Mouse (Mus musculus) left cerebral cortex, adult 2 months (tissue): Measurements from ENCODE around the gene Slc37a1. TPM values are rescaled to one million over a fixed set of nuclear protein-coding genes. Genes with fewer than 3 reads are reported as not detected.
A peak's percentile ranks its signal among the peaks of the same experiment; 100 is the strongest.

Experiments
- DNase-seq, 2 experiments: peaks; one replicate each; pipeline ENCODE4 v3.0.0; 2021 to 2022; ENCODE audit warnings: low spot score in 2 of 2, mixed read lengths in 1 of 2; ENCODE audit errors: extremely low spot score in 1 of 2
- H3K27ac ChIP-seq: fragments of 200-600 bp; 2 replicates; pipeline ENCODE4 v1.8.1; 2022
- H3K4me3 ChIP-seq: fragments of 200-600 bp; 2 replicates; pipeline ENCODE4 v1.8.1; 2022
- CTCF ChIP-seq: fragments of 200-600 bp; IDR thresholded peaks from 2 replicates; pipeline ENCODE4 v1.8.1; 2022; ENCODE audit warnings: antibody characterized with exemption, mild to moderate bottlenecking, moderate library complexity
- intact Hi-C: fragments of 180-260 bp; cut with DNase I; formaldehyde crosslinking; loops from one replicate; pipeline ENCODE4 v1.15.1; 2025
- total RNA-seq, 2 experiments: library from RNA; stranded (reverse); gene quantifications; 2 replicates each; pipeline ENCODE4 v1.2.3; 2021

Slc37a1 gene
- total RNA-seq, 2 experiments from 2014 or later, result 9.4 to 12.0 TPM

DNA sequence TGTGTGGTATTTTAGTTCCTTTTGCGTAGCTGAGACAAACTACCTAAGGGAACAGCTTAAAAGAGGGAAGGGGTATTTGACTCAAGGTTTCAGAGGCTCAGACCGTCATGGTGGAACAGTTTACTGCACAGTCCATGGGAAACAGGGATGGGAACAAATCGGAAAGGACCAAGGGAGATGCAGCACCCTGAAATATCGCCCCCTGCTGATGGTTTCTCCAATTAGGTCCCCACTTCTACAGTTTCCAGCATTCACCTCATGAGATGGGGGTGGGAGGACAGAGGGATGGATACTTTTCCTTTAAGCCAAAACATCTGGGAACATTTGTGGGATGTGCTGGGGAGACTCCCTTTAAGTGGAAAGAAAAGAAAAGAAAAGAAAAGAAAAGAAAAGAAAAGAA, 26.8 kb upstream of the Slc37a1 start:
- no peak overlapping the region for H3K4me3 ChIP-seq
- no peak overlapping the region for H3K27ac ChIP-seq
- no peak for DNase-seq
- TF ChIP-seq CTCF, result peak; percentile 57
- intact Hi-C loops, result no loop called here

DNA sequence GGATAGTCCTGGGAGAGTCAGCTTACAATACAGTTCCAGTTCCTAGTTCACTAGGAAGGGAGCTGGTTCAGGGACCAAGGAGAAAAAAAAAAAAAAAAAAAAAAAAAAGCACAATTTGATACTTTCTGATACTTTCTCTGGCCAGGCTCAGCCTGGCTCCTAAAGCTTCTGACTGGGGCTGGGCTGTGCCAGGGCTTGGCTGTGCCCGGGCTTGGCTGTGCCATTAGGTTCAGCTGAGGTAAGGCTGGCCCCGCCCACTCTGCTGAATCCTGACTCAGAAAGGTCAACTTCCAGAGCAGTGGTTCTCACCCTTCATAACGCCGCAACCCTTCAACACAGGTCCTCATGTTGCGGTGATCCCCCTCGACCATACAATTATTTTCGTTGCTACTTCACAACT, 26.2 kb upstream of the Slc37a1 start:
- Histone ChIP-seq H3K27ac (no peak overlapping the region), H3K4me3 (no peak overlapping the region)
- intact Hi-C loops, result no loop called here
- TF ChIP-seq CTCF, result no peak
- DNase-seq, result no peak

DNA sequence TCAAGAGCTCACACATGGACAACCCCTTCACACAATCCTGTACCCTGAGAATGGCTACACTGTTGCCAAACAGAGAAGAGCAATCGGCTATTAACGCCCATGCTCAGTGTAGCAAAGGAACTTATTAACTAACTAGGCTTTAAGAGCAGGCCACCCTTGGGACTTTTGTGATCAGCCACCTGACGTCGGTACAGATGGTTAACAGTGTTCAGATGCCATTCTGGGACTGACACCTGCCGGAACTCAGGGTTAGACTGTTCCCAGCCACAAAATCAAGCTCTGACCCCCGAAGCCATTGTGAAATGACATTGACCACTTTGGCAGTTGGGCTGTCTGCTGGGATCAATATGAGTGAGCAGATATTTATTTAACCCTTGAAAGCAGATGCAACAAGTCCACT, 25.2 kb upstream of the Slc37a1 start:
- H3K4me3 ChIP-seq, result no peak overlapping the region
- TF ChIP-seq CTCF, result no peak
- no peak for DNase-seq
- intact Hi-C loops, result no loop called here
- no peak overlapping the region for H3K27ac ChIP-seq

DNA sequence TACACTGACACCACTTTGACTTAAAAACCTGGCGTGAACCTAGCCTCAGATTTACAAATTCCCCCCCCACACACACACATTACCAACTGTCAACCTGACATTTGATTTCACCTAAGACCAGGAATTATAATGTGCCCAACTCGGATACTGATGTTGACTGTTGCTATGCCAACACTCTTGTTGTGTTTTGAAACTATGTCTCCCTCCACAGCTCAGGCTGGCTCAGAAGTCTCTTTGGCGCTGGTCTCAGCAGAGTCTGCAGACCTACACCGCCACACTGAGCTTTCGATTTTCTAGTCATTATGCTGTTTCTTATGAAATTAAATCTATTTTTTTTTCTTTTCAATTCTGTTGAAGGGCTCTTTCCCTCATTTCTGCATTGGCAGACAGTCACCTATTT, 23.9 kb upstream of the Slc37a1 start:
- intact Hi-C loops, result no loop called here
- no peak overlapping the region for H3K4me3 ChIP-seq
- H3K27ac ChIP-seq, result no peak overlapping the region
- TF ChIP-seq CTCF, result no peak
- no peak for DNase-seq

DNA sequence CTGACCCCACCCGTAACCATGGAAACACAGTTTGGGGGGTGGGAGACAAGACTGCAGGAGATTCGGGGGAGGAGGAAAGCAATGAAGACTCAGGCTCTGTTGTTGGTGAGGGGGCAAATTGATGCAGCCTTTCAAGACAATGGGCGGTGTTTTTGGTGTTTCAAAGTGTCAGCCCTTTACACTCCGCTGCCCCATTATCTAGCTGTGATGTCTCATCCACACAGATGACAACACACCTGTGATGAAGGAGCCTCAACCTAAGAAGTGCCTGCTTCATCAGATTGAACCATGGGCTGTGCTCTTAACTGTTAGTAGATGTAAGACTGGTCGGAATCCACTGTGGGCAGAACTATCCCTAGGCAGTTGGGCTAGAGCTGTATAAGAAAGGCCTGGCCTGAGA, 22.8 kb upstream of the Slc37a1 start:
- no peak for DNase-seq
- TF ChIP-seq CTCF, result no peak
- intact Hi-C loops, result no loop called here
- H3K27ac ChIP-seq, result no peak overlapping the region
- no peak overlapping the region for H3K4me3 ChIP-seq

DNA sequence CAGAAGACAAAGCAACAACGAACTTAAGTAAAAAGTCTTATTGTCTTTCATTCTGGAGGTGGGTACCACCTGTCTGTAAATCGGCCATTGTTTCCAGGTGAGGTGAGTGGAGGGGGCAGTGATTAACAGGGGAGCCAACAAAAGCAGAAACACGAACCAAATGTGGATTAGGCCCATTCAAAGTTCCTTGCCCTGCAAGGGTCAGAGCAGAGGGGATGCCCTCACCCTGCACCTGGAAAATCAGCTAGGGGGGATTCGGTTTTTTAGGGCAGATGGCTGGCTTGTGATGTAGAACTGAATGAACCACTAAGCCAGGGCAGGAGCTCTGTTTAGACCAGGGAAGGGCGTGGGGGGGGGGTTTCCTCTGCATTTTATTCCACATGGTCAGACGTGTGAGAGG, 22.2 kb upstream of the Slc37a1 start:
- H3K4me3 ChIP-seq, result no peak overlapping the region
- no peak for DNase-seq
- H3K27ac ChIP-seq, result no peak overlapping the region
- intact Hi-C loops, result no loop called here
- no peak for TF ChIP-seq CTCF

DNA sequence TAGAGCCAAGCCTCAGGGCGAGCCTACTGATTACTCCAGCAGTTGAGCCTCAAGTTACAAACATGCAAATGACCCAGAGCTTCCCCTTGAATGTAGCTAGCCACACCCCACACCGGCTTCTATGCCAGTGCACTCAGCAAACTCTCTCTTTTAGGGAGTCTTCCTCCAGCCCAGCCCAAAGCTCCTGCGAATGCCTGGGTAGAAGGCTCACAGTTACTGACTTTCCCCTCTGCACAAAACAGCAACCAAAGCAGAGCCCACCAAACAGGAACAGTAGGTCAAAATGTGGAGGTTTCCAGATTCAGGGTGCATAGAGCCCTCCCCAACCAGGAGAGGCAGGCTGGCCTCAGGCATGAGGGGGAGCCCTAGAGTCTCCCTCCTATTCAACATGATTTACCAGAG, 21.4 kb upstream of the Slc37a1 start:
- peak in 1 of 2 experiments; percentile 7 for DNase-seq
- no peak overlapping the region for H3K4me3 ChIP-seq

DNA sequence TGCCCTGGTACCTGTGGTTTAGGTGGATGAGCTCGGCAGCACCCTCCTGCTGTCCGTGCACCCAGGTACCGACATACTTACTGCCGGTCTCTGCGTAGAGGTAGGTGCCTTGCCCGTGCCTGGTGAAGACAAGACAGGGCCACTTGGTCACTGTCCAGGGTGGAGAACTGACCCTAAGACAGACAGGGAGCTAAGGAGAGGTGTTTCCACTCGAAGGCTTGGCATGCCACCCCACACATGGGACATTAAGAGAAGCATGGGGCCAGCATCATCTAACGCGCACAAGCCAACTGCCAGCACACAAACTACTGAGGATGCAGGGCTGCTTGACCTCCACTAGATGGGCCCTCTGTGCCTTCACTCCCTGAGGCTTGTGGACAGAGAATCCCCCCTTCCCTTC, 20.8 kb upstream of the Slc37a1 start:
- TF ChIP-seq CTCF, result no peak
- intact Hi-C loops, result no loop called here
- H3K4me3 ChIP-seq, result no peak overlapping the region
- DNase-seq, result no peak
- H3K27ac ChIP-seq, result no peak overlapping the region

More for the DNA sequence above, 21.4 kb upstream of the Slc37a1 start:
- no peak overlapping the region for H3K27ac ChIP-seq
- intact Hi-C loops, result no loop called here
- TF ChIP-seq CTCF, result no peak; the same call in none of the 2 replicates

DNA sequence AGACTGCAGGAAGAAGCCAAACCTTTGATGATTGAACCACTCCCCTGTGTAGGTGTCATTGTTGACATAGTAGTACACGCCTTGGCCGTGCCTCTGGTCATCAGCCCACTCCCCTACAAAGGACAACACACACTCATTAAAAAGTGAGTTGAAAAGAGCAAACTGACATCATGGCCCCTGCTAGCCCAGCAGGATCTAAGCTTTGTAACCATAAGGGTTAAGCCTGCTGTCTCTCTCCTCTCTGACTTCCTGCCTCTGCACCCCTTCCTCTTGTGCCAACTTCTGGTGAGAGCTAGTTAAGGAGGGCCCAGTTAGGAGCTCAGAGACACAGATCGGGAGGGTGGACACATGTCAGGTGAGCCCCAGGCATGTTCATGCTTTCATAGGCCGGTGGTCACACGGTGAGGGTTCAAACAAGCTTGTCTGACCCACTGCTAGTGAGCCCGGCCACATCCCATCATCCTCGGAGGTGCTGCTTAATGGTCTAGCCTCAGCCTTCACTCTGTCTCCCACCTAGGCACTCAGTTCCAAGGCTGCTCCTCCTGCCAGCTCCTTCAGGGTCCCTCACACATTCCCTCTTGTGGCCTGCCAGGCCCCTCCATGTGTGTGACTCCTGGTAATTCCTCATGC, 20.2 kb upstream of the Slc37a1 start:
- H3K27ac ChIP-seq, result no peak overlapping the region
- no peak for DNase-seq
- H3K4me3 ChIP-seq, result no peak overlapping the region
- intact Hi-C loops, result no loop called here
- TF ChIP-seq CTCF, result no peak

DNA sequence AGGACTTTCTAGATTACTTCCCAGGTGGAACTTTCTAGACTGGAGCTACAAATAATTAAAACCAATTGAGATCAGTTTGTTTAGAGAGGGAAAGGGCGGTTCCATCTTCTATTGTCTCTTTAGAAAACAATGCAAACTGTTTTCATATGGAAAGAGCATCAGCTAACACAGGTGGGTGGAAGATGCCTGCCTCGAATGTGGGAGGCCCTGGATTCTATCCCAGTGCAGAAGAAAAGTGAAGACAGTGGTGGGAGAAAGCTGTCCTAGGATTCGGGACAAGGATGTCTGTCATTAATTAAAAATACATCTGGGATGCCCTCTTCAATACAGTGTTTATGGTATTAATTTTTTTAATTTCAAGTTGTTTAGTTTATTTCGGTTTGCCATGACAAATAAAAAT, 19.5 kb upstream of the Slc37a1 start:
- no peak overlapping the region for H3K27ac ChIP-seq
- intact Hi-C loops, result no loop called here
- no peak for TF ChIP-seq CTCF
- DNase-seq, result peak in 1 of 2 experiments; percentile 12
- no peak overlapping the region for H3K4me3 ChIP-seq

DNA sequence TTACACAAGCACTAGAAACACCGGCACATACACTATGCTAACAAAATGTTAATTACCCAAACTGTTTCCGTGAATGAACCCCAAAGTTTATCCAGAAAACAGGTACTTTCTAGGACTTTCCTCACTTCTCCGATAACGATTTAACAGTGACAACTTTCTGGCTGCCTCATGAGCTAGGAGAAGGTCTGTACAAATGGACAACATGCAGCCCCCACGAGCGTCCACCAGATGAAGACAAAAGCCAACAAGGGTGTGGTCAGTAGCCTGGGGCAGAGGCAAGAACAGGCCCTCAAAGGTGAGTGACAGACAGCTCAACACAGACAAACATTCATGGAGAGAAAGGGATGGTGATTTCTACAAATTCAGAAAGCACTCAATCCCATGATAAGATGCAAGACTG, 19.0 kb upstream of the Slc37a1 start:
- peak in 1 of 2 experiments; percentile 5 for DNase-seq
- no peak overlapping the region for H3K4me3 ChIP-seq
- intact Hi-C loops, result no loop called here
- peak overlapping the region; percentile 8; the same call in 1 of the 2 replicates for H3K27ac ChIP-seq
- no peak for TF ChIP-seq CTCF

DNA sequence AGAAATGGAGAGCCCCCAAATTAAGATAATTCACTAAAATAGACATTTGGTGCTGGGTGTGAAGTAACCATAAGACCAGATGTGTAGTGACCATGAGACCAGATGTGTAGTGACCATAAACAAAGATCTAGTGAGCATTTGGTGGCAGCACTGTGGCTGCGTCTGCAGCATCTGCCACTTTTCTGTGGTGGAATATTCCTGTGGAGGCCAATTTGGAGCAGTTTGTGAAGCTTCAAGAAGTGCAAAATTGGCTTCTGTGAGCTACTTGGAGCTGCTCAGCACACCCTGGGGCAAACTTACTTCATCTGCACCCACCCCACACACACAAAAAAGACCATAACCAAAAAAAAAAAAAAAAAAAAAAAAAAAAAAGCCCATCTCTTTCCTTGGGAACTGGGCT, 18.6 kb upstream of the Slc37a1 start:
- Histone ChIP-seq H3K27ac (no peak overlapping the region; the same call in 1 of the 2 replicates), H3K4me3 (no peak overlapping the region)
- peak in 1 of 2 experiments; percentile 9 for DNase-seq
- TF ChIP-seq CTCF, result no peak
- intact Hi-C loops, result no loop called here

DNA sequence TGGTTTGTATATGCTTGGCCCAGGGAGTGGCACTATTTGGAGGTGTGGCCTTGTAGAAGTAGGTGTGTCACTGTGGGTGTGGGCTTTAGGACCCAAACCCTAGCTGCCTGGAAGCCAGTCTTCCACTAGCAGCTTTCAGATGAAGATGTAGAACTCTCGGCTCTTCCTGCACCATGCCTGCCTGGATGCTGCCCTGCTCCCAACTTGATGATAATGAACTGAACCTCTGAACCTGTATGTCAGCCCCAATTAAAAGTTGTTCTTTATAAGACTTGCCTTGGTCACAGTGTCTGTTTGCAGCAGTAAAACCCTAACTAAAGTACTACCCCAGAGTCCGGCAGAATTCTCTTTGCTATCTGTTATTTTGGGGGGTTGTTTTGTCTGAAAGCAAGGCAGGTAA, 16.8 kb upstream of the Slc37a1 start:
- no peak for TF ChIP-seq CTCF
- Histone ChIP-seq H3K4me3 (no peak overlapping the region), H3K27ac (no peak overlapping the region)
- DNase-seq, result no peak
- intact Hi-C loops, result no loop called here
